Mouse (Mus musculus) MEL (cell line): ENCODE results near the gene Ift27. TPM values are rescaled to one million over a fixed set of nuclear protein-coding genes. Genes with fewer than 3 reads are reported as not detected.

Source experiments
- DNase-seq: peaks from one replicate; pipeline ENCODE4 v3.0.0; 2011; ENCODE audit warnings: low read depth, low spot score
- H3K27ac ChIP-seq: 2 replicates; pipeline ENCODE4 v1.5.1; 2012; ENCODE audit warnings: low read depth, mild to moderate bottlenecking, control low read depth, low read length, moderate library complexity; ENCODE audit not compliant: control insufficient read depth
- H3K27me3 ChIP-seq, 2 experiments: fragments of 150-350 bp in 1 of 2; sonication (generic) in 1 of 2; 2 replicates each; pipeline ENCODE4 v1.6.1; 2012; ENCODE audit warnings: low read length in 2 of 2, mild to moderate bottlenecking in 2 of 2, improper control_type of control experiment in 1 of 2, moderate library complexity in 1 of 2; ENCODE audit not compliant: insufficient read depth in 2 of 2, control insufficient read depth in 1 of 2
- H3K36me3 ChIP-seq, 2 experiments: 2 replicates each; pipeline ENCODE4 v1.6.1; 2012 to 2014; ENCODE audit warnings: low read length in 2 of 2, improper control_type of control experiment in 1 of 2, inconsistent platforms in 1 of 2, mild to moderate bottlenecking in 1 of 2; ENCODE audit not compliant: insufficient read depth in 2 of 2, control insufficient read depth in 1 of 2
- H3K4me1 ChIP-seq, 2 experiments: fragments of 150-350 bp in 1 of 2; sonication (generic) in 1 of 2; 2 replicates each; pipeline ENCODE4 v1.6.1; 2012; ENCODE audit warnings: low read length in 2 of 2, improper control_type of control experiment in 1 of 2, mild to moderate bottlenecking in 1 of 2; ENCODE audit not compliant: insufficient read depth in 2 of 2, control insufficient read depth in 1 of 2
- H3K4me3 ChIP-seq, 2 experiments: fragments of 150-350 bp in 1 of 2; sonication (generic) in 1 of 2; 2 replicates each; pipeline ENCODE4 v1.5.1; 2012; ENCODE audit warnings: low read depth in 2 of 2, low read length in 2 of 2, mild to moderate bottlenecking in 2 of 2, moderate library complexity in 2 of 2, control low read depth in 1 of 2, improper control_type of control experiment in 1 of 2; ENCODE audit not compliant: control insufficient read depth in 1 of 2, insufficient read depth in 1 of 2
- H3K79me2 ChIP-seq: 2 replicates; pipeline ENCODE4 v1.6.1; 2012; ENCODE audit warnings: mild to moderate bottlenecking, low read length, moderate library complexity; ENCODE audit not compliant: control insufficient read depth, poor library complexity, insufficient read depth
- H3K9ac ChIP-seq: 2 replicates; pipeline ENCODE4 v1.6.1; 2012; ENCODE audit warnings: low read depth, mild to moderate bottlenecking, control low read depth, low read length, moderate library complexity; ENCODE audit not compliant: control insufficient read depth, poor library complexity, severe bottlenecking
- H3K9me3 ChIP-seq: fragments of 150-350 bp; sonication (generic); replicated peaks from 2 replicates; pipeline ENCODE4 v1.6.1; 2012; ENCODE audit warnings: mild to moderate bottlenecking, low read length, improper control_type of control experiment, moderate library complexity; ENCODE audit not compliant: insufficient read depth
- CHD1 ChIP-seq: IDR thresholded peaks from 2 replicates; pipeline ENCODE4 v1.6.1; 2012; ENCODE audit warnings: low read depth, mild to moderate bottlenecking, inconsistent platforms, low read length, improper control_type of control experiment
- CTCF ChIP-seq, 3 experiments: IDR thresholded peaks in 2 of 3; conservative IDR thresholded peaks in 1 of 3; 2 replicates each; pipeline ENCODE4 v1.5.1; 2011 to 2012; ENCODE audit warnings: low read length in 3 of 3, low read depth in 2 of 3, mild to moderate bottlenecking in 2 of 3, improper control_type of control experiment in 1 of 3, inconsistent platforms in 1 of 3, mixed read lengths in 1 of 3, moderate library complexity in 1 of 3; ENCODE audit not compliant: control insufficient read depth in 1 of 3, insufficient read depth in 1 of 3, poor library complexity in 1 of 3, severe bottlenecking in 1 of 3
- ETS1 ChIP-seq: IDR thresholded peaks from 2 replicates; pipeline ENCODE4 v1.6.1; 2012; ENCODE audit warnings: low read depth, mild to moderate bottlenecking, inconsistent platforms, low read length, improper control_type of control experiment, moderate library complexity
- GABPA ChIP-seq: IDR thresholded peaks from 2 replicates; pipeline ENCODE4 v1.6.1; 2012; ENCODE audit warnings: low read depth, mild to moderate bottlenecking, inconsistent platforms, low read length, improper control_type of control experiment, moderate library complexity
- GATA1 ChIP-seq: IDR thresholded peaks from 2 replicates; pipeline ENCODE4 v1.6.1; 2011; ENCODE audit warnings: low read depth, low read length, improper control_type of control experiment
- JUND ChIP-seq: IDR thresholded peaks from 2 replicates; pipeline ENCODE4 v1.6.1; 2011; ENCODE audit warnings: low read depth, mild to moderate bottlenecking, improper control_type of control experiment, low read length
- KAT2A ChIP-seq: conservative IDR thresholded peaks from 2 replicates; pipeline ENCODE4 v1.6.1; 2012; ENCODE audit warnings: low read depth, low read length, improper control_type of control experiment, inconsistent platforms
- MAFK ChIP-seq: IDR thresholded peaks from 2 replicates; pipeline ENCODE4 v1.6.1; 2011; ENCODE audit warnings: low read depth, mild to moderate bottlenecking, low read length, improper control_type of control experiment, borderline replicate concordance
- MAX ChIP-seq: IDR thresholded peaks from 2 replicates; pipeline ENCODE4 v1.6.1; 2011; ENCODE audit warnings: low read length, improper control_type of control experiment
- MXI1 ChIP-seq: IDR thresholded peaks from 2 replicates; pipeline ENCODE4 v1.6.1; 2011; ENCODE audit warnings: mild to moderate bottlenecking, low read depth, low read length, improper control_type of control experiment
- MYB ChIP-seq: IDR thresholded peaks from 2 replicates; pipeline ENCODE4 v1.6.1; 2011; ENCODE audit warnings: mild to moderate bottlenecking, low read depth, low read length, improper control_type of control experiment
- NELFE ChIP-seq: IDR thresholded peaks from 2 replicates; pipeline ENCODE4 v1.6.1; 2011; ENCODE audit warnings: low read depth, low read length, improper control_type of control experiment
- POLR2A ChIP-seq, 2 experiments: IDR thresholded peaks; 2 replicates each; pipeline ENCODE4 v1.6.1; 2011 to 2012; ENCODE audit warnings: low read length in 2 of 2, mild to moderate bottlenecking in 2 of 2, control low read depth in 1 of 2, improper control_type of control experiment in 1 of 2, low read depth in 1 of 2, moderate library complexity in 1 of 2; ENCODE audit not compliant: control insufficient read depth in 1 of 2, insufficient read depth in 1 of 2, poor library complexity in 1 of 2
- RAD21 ChIP-seq: IDR thresholded peaks from 2 replicates; pipeline ENCODE4 v1.6.1; 2011; ENCODE audit warnings: mild to moderate bottlenecking, low read depth, low read length, improper control_type of control experiment
- SMC3 ChIP-seq: IDR thresholded peaks from 2 replicates; pipeline ENCODE4 v1.6.1; 2011; ENCODE audit warnings: low read depth, low read length, improper control_type of control experiment
- TAL1 ChIP-seq: IDR thresholded peaks from 2 replicates; pipeline ENCODE4 v1.6.1; 2012; ENCODE audit warnings: mild to moderate bottlenecking, inconsistent platforms, low read length, moderate library complexity, mixed read lengths
- TBP ChIP-seq: IDR thresholded peaks from 2 replicates; pipeline ENCODE4 v1.8.0; 2011; ENCODE audit warnings: low read depth, low read length, improper control_type of control experiment
- TCF12 ChIP-seq: IDR thresholded peaks from 2 replicates; pipeline ENCODE4 v1.6.1; 2014; ENCODE audit warnings: low read depth, mild to moderate bottlenecking, inconsistent platforms, low read length, improper control_type of control experiment, moderate library complexity
- UBTF ChIP-seq: IDR thresholded peaks from 2 replicates; pipeline ENCODE4 v1.6.1; 2012; ENCODE audit warnings: low read depth, mild to moderate bottlenecking, inconsistent platforms, low read length, improper control_type of control experiment, moderate library complexity, borderline replicate concordance; ENCODE audit not compliant: insufficient read depth
- USF2 ChIP-seq, 2 experiments: IDR thresholded peaks; 2 replicates each; pipeline ENCODE4 v1.6.1; 2011 to 2012; ENCODE audit warnings: improper control_type of control experiment in 2 of 2, low read length in 2 of 2, borderline replicate concordance in 1 of 2, inconsistent platforms in 1 of 2, low read depth in 1 of 2, mild to moderate bottlenecking in 1 of 2; ENCODE audit not compliant: insufficient read depth in 1 of 2
- ZC3H11A ChIP-seq: IDR thresholded peaks from 2 replicates; pipeline ENCODE4 v1.6.1; 2012; ENCODE audit warnings: low read depth, mild to moderate bottlenecking, inconsistent platforms, low read length, improper control_type of control experiment
- ZKSCAN1 ChIP-seq: IDR thresholded peaks from 2 replicates; pipeline ENCODE4 v1.6.1; 2012; ENCODE audit warnings: low read depth, mild to moderate bottlenecking, inconsistent platforms, low read length, improper control_type of control experiment, moderate library complexity
- ZMIZ1 ChIP-seq: IDR thresholded peaks from 2 replicates; pipeline ENCODE4 v1.6.1; 2012; ENCODE audit warnings: low read depth, mild to moderate bottlenecking, inconsistent platforms, low read length, improper control_type of control experiment, moderate library complexity
- polyA plus RNA-seq, 2 experiments: library from polyadenylated mRNA; stranded (reverse) in 1 of 2; unstranded in 1 of 2; fragments of >175 nt in 1 of 2; fragments of >200 nt in 1 of 2; gene quantifications; 2 replicates each; pipeline versions ENCODE4 v1.2.1 to v1.2.4; 2012; ENCODE audit warnings: low replicate concordance in 2 of 2, low read depth in 1 of 2; ENCODE audit not compliant: insufficient read length in 2 of 2, insufficient read depth in 1 of 2, missing spikeins in 1 of 2
- total RNA-seq: library from RNA; depleted of rRNA; stranded (reverse); fragments of 300-350 nt; gene quantifications from 2 replicates; pipeline ENCODE4 v1.2.3, GENCODE M21; 2012

Gene Ift27
- total and polyA plus RNA-seq, 3 experiments, result 10.4 to 18.0 TPM; not detected in 1

- H3K79me2 ChIP-seq, result no peaks in the 10 kb centered on the region
- no peaks in the 10 kb centered on the region for H3K9me3 ChIP-seq
- no peak overlapping the region for H3K9ac ChIP-seq
- no peaks in the 10 kb centered on the region for H3K36me3 ChIP-seq
- H3K27me3 ChIP-seq, result no peaks in the 10 kb centered on the region; a peak in 1 of 4 replicates
- H3K4me3 ChIP-seq, result no peak overlapping the region
- no peak for DNase-seq
- TF ChIP-seq JUND, result no peak
- TF ChIP-seq NELFE, result no peak
- TF ChIP-seq ZKSCAN1, result no peak
- TF ChIP-seq TBP, result no peak
- TF ChIP-seq MXI1, result no peak
- TF ChIP-seq MAFK, result no peak
- TF ChIP-seq CTCF (IDR thresholded peaks at IDR 0.05 in 2 of 3, conservative IDR thresholded peaks at IDR 0.05 in 1 of 3; ENCODE audit: control insufficient read depth in 1 of 3, insufficient read depth in 1 of 3, low read depth in 2 of 3, low read length in 3 of 3, poor library complexity in 1 of 3, severe bottlenecking in 1 of 3), result no peak
- no peak for TF ChIP-seq KAT2A
- no peak overlapping the region for H3K27ac ChIP-seq
- no peaks in the 10 kb centered on the region for H3K4me1 ChIP-seq
These were observed 16.1 kb downstream of the Ift27 start for GRCm38 (mm10) chr15:78157824-78158223.

GRCm38 (mm10) chr15:78157330-78157729 lies 16.6 kb downstream of the Ift27 start:
- Histone ChIP-seq H3K27me3 (no peaks in the 10 kb centered on the region; a peak in 1 of 4 replicates), H3K27ac (no peak overlapping the region), H3K9ac (no peak overlapping the region), H3K4me3 (no peak overlapping the region), H3K36me3 (no peaks in the 10 kb centered on the region), H3K9me3 (no peaks in the 10 kb centered on the region), H3K4me1 (no peaks in the 10 kb centered on the region), H3K79me2 (no peaks in the 10 kb centered on the region)
- DNase-seq, result no peak
- TF ChIP-seq SMC3, result no peak
- no peak for TF ChIP-seq ZC3H11A
- no peak for TF ChIP-seq ZKSCAN1
- TF ChIP-seq TCF12, result no peak
- no peak for TF ChIP-seq MAX
- no peak for TF ChIP-seq JUND
- TF ChIP-seq MYB, result no peak
- no peak for TF ChIP-seq ETS1
- no peak for TF ChIP-seq POLR2A (IDR thresholded peaks at IDR 0.05; ENCODE audit: control insufficient read depth in 1 of 2, insufficient read depth in 1 of 2, low read depth in 1 of 2, low read length in 2 of 2, poor library complexity in 1 of 2)
- no peak for TF ChIP-seq GATA1
- no peak for TF ChIP-seq ZMIZ1
- no peak for TF ChIP-seq CHD1
- TF ChIP-seq GABPA, result no peak
- TF ChIP-seq UBTF, result no peak
- no peak for TF ChIP-seq MXI1
- TF ChIP-seq USF2 (IDR thresholded peaks at IDR 0.05; ENCODE audit: borderline replicate concordance in 1 of 2, insufficient read depth in 1 of 2, low read depth in 1 of 2, low read length in 2 of 2), result no peak
- TF ChIP-seq RAD21, result no peak
- TF ChIP-seq TAL1, result no peak
